Mouse (Mus musculus): ENCODE data around the gene Setd1b. TPM values are rescaled to one million over a fixed set of nuclear protein-coding genes. Genes with fewer than 3 reads are reported as not detected.

Setd1b gene
- polyA plus RNA-seq (2016; fragmentation: Nextera tagmentation; extraction: Ambion mirVana) = 8.1 TPM in 2 replicates

DNA sequence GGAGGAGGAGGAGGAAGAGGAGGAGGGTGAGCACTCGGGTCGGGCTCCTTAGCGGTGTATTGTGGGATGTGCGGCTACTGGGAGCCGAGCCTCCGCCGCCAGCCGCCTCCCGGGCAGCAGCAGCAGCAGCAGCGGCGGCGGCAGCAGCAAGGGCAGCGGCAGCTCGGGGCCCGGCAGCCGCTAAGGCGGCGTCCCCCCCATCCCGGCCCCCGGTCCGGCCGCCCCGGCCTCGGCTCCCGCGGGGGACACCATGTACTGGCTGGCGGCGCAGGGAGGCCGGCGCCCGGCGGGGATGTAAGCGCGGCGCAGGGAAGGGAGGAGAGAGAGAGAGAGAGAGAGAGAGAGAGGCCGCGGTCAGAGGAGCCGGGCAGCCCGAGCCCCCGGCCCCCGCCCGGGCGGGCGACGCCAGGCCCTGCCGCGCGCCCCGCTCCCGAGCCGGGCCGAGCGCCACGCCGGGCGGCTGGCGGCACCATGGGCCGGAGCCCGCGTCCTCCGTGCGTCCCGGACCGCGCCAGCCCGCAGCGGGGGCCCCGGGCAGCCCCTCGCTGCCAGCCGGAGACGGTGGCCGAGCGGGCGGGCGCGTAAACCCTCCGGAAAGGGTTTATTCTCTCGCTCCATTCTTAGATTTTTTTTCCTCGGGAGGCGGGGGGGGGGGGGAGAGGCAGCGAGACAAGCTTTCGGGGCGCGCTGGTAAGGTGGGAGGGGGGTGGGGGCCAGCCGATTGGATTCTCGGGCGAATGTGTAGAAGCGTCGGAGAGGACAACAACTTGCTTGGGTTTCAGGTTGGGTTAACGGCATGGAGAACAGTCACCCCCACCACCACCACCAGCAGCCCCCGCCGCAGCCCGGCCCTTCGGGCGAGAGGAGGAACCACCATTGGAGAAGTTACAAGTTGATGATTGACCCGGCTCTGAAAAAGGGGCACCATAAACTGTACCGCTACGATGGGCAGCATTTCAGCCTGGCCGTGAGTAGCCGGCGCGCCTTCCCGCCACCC, at the start of gene Setd1b:
Gene Setd1b (plus strand): TSS at position 33 of the 997 bp plus-strand sequence.
- Histone ChIP-seq H3K4me3 (peak within 1 kb of the TSS; percentile 99), H3K36me3 (replicated peaks) (peaks cover 33% of the 10 kb centered on the region), H3K27me3 (replicated peaks; ENCODE audit: low read depth, poor library complexity, severe bottlenecking) (no peaks in the 10 kb centered on the region), H3K4me1 (peaks cover 62% of the 10 kb centered on the region), H3K9me3 (no peaks in the 10 kb centered on the region), H3K27ac (replicated peaks) (peak within 1 kb of the TSS; percentile 100)
- DNase-seq (ENCODE audit: low spot score) = peak; percentile 78
- under 1% methylated on average over 92 of the region's 103 CpGs for WGBS

DNA sequence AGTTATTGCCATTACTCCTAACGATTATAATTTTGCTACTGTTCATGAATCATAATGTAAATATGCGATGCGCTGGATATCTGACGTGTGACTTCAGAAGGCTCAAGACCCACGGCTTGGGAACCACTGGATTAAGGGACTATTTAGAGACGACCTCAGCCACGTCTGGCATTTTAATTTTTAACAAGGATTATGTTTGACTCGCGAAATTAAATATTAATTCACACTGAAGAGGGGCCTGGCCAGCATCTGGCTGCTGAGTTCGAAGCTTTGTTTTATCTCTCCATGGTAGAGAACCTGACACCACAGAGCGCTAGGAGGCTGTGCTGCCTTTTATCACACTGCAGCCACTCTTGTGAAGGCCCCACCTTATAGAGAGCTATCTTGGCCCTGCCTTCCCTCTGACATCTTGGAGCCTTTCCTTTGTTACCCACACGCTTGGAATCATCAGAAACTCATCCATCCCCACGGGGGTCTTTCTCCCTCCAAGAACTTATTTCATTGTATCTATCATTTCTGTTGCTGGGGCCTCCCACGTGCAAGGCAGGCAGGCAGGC, 48.8 kb upstream of the Setd1b start:
- 85% methylated on average over 14 of the region's 14 CpGs for WGBS
- DNase-seq (ENCODE audit: low spot score) = no peak
- no peak overlapping the region for H3K27ac ChIP-seq (replicated peaks)
- H3K27me3 ChIP-seq (replicated peaks; ENCODE audit: low read depth, poor library complexity, severe bottlenecking) = no peaks in the 10 kb centered on the region
- H3K36me3 ChIP-seq (replicated peaks) = peaks cover 2% of the 10 kb centered on the region; the same call in 1 of the 2 replicates
- H3K4me1 ChIP-seq = peaks cover 6% of the 10 kb centered on the region
- no peak overlapping the region for H3K4me3 ChIP-seq
- H3K9me3 ChIP-seq = no peaks in the 10 kb centered on the region

DNA sequence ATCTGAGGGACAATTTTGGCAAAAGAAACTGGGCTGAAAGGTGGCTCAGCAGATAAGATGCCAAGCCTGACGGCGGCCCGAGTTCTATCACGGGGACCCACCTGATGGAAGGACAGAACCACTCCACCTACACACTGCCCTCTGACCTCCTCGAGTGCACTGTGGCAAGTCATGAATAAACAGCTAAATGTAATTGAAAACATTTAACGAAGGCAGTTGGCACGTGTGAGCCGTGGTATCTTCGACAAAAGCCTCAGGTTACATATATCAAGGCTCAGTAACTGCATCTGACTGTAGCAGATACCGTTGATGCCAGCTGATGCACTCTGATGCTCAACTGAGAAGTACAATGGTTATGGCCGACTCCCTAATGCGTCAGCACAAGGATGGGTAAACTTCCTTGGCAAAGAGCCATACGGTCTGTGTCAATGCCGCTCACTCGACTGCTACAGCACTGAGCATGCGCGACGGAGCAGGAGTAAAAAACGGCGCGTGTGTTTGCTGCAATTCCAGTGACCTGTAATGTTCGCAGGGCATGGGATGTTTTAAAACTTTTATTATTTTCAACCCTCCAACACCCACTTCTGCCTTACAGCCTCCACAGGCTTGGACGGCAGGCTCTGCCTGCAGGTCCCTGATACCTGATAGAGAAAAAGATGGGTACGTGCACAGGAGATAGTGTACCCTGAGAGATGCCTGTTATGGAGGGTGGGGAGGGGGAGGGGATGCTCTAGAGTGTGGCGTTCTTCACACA, 47.6 kb upstream of the Setd1b start:
- Histone ChIP-seq H3K4me3 (no peak overlapping the region), H3K27me3 (replicated peaks; ENCODE audit: low read depth, poor library complexity, severe bottlenecking) (no peaks in the 10 kb centered on the region), H3K27ac (replicated peaks) (no peak overlapping the region), H3K9me3 (no peaks in the 10 kb centered on the region), H3K4me1 (peaks cover 6% of the 10 kb centered on the region), H3K36me3 (replicated peaks) (peaks cover 6% of the 10 kb centered on the region)
- DNase-seq (ENCODE audit: low spot score) = no peak
- 90% methylated on average over 25 of the region's 25 CpGs for WGBS

DNA sequence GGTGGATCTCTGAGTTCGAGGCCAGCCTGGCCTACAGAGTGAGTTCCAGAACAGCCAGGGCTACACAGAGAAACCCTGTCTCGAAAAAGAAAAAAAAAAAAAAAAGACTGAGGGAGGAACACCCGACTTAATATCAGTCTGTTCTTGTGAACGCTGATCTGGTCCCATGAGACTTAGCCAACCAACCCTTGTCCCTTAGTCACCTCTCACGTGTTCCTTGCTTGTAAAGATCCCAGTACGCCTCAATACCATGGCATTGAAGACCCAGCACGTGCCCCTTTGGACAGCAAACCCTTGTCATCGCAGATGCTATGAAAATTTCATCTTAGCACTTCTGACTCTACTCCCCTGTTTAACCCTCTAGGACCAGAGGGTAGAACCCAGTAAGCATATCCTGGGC, 45.7 kb upstream of the Setd1b start:
- H3K9me3 ChIP-seq = no peaks in the 10 kb centered on the region
- no peaks in the 10 kb centered on the region for H3K27me3 ChIP-seq (replicated peaks; ENCODE audit: low read depth, poor library complexity, severe bottlenecking)
- no peak overlapping the region for H3K4me3 ChIP-seq
- H3K4me1 ChIP-seq = no peaks in the 10 kb centered on the region
- DNase-seq (ENCODE audit: low spot score) = no peak
- peaks cover 14% of the 10 kb centered on the region for H3K36me3 ChIP-seq (replicated peaks)
- no peak overlapping the region for H3K27ac ChIP-seq (replicated peaks)
- 90% methylated on average over 8 of the region's 8 CpGs for WGBS

DNA sequence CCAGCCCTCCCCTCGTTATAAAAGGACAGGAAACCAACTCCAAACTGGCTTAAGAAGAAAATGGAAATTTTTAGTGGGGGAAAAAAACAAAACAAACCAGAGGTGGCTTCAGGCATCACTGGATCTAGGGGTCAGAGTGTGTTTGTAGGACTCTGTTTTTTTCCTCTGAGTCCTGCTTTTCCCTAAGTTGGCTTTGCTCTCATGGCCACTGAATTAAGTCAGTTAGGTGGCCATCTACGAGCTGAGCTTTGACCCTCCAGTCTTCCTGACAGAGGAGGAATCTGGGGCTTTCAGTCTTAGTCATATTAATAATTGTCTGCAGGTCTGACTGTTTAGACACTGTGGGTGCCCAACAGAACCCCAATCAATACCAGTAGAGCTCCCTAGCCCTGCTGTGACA, 43.5 kb upstream of the Setd1b start:
- Histone ChIP-seq H3K27ac (replicated peaks) (no peak overlapping the region), H3K9me3 (no peaks in the 10 kb centered on the region), H3K36me3 (replicated peaks) (peaks cover 14% of the 10 kb centered on the region), H3K4me1 (peaks cover 9% of the 10 kb centered on the region), H3K27me3 (replicated peaks; ENCODE audit: low read depth, poor library complexity, severe bottlenecking) (no peaks in the 10 kb centered on the region), H3K4me3 (no peak overlapping the region)
- no peak for DNase-seq (ENCODE audit: low spot score)
- 82% methylated on average over 2 of the region's 2 CpGs for WGBS

DNA sequence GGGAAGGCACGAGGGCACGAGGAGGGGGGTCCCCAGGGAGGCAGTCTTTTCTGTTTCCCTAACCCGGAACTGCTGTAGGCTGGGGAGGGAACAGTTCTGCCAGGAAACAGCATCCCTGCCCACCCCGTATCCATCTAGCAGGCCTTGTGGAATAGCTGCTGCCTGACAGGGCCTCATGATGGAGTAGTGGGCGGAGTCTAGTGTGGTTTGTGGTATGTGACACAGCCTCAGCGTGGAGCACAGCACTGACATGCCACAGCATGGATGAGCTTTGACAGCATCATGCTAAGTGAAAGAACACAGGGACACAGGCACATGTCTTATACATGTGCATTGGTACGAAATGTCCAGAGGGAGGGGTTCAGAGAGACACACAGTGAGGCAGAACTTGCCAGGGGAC, 39.6 kb upstream of the Setd1b start:
- no peak overlapping the region for H3K27ac ChIP-seq (replicated peaks)
- no peak for DNase-seq (ENCODE audit: low spot score)
- H3K9me3 ChIP-seq = no peaks in the 10 kb centered on the region
- H3K4me1 ChIP-seq = peaks cover 12% of the 10 kb centered on the region
- 71% methylated on average over 7 of the region's 7 CpGs for whole genome bisulfite sequencing
- H3K4me3 ChIP-seq = no peak overlapping the region
- H3K27me3 ChIP-seq (replicated peaks; ENCODE audit: low read depth, poor library complexity, severe bottlenecking) = no peaks in the 10 kb centered on the region
- H3K36me3 ChIP-seq (replicated peaks) = peaks cover 17% of the 10 kb centered on the region

DNA sequence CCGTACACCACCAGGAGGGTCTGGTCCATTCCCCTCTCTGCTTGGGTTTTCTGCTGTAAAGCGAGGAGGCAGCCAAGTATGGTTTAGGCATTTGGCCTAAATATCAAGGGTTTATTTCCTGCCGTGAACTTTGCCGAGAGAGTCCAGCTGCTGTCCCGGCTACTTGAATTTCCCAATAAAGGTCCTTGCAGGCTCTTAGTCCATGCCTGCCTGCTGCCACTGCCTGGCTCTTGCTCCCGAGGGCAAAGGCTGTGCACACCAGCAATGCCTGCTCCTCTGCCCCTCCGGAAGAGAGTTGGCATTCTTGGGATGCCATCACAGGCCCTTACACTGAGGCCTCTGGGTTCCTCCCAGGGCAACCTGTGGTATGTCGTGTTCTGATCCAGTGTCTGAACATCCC, 38.4 kb upstream of the Setd1b start:
- Histone ChIP-seq H3K36me3 (replicated peaks) (peaks cover 14% of the 10 kb centered on the region), H3K9me3 (no peaks in the 10 kb centered on the region), H3K4me1 (peaks cover 12% of the 10 kb centered on the region), H3K27ac (replicated peaks) (0 out of 2 replicates have a peak overlapping the region, but pooled peaks have one; percentile 10), H3K27me3 (replicated peaks; ENCODE audit: low read depth, poor library complexity, severe bottlenecking) (no peaks in the 10 kb centered on the region), H3K4me3 (no peak overlapping the region)
- no peak for DNase-seq (ENCODE audit: low spot score)
- 74% methylated on average over 8 of the region's 8 CpGs for WGBS

DNA sequence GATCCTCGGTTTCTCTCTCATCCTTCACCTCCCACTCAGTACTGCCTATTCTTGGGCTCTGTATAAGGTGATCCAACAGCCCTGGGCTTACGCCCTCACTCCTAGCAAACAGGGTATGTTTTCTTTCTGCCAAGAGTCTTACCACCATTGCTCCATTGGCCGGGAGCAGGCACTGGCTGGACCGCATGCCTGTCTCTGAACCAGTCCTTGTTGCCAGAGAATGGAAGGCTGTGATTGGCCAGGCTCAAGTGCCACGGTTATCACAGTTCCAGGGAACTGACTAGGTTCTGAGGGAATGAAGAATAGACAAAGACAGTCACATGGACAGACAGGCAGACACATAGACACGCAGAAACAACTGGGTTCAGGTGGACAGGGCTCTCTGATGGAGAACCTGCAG, 37.2 kb upstream of the Setd1b start:
- Histone ChIP-seq H3K36me3 (replicated peaks) (peaks cover 7% of the 10 kb centered on the region), H3K4me3 (no peak overlapping the region), H3K27me3 (replicated peaks; ENCODE audit: low read depth, poor library complexity, severe bottlenecking) (no peaks in the 10 kb centered on the region), H3K4me1 (peaks cover 22% of the 10 kb centered on the region), H3K27ac (replicated peaks) (no peak overlapping the region), H3K9me3 (no peaks in the 10 kb centered on the region)
- 81% methylated on average over 6 of the region's 6 CpGs for WGBS
- no peak for DNase-seq (ENCODE audit: low spot score)

DNA sequence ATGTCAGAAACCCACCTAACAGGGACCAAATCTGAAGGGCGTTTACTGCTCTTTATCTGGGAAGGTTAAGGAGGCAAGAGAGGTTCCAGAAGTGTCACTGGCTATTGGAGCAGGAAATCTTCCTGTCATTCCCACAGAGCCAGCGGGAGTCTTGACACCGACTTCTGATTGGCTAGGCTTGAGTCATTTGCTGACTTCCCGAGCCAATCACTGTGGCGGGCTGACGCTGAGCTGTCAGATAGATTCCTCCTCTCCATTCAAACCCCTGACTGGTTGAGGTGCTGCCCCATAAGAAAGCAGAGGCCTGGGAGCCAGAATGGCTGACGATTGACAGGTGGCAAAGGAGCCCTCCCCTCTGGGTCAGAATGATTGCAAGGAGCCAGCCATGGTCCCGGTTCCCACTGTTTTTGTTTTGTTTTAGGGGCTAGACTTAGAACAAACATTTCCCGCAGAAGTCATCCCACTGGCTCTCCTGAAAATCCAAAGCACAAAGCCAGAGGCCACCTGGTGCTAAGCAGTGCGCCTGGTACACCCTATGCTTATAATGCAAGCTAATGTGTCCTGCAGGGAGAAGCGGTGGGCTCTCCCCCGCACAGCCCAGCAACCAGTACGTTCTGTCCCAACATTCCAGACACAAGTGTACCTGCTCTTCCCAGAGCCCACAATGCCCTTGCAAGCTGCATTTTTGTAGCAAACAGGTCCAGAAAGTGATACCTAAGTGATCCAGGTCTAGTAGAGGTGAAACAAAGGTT, 32.4 kb upstream of the Setd1b start:
- Histone ChIP-seq H3K9me3 (no peaks in the 10 kb centered on the region), H3K36me3 (replicated peaks) (peaks cover 3% of the 10 kb centered on the region; the same call in 1 of the 2 replicates), H3K27me3 (replicated peaks; ENCODE audit: low read depth, poor library complexity, severe bottlenecking) (no peaks in the 10 kb centered on the region), H3K4me3 (0 out of 2 replicates have a peak overlapping the region, but pooled peaks have one; percentile 11), H3K27ac (replicated peaks) (no peak overlapping the region), H3K4me1 (peaks cover 20% of the 10 kb centered on the region)
- peak; percentile 55 for DNase-seq (ENCODE audit: low spot score)
- WGBS = 35% methylated on average over 13 of the region's 13 CpGs

DNA sequence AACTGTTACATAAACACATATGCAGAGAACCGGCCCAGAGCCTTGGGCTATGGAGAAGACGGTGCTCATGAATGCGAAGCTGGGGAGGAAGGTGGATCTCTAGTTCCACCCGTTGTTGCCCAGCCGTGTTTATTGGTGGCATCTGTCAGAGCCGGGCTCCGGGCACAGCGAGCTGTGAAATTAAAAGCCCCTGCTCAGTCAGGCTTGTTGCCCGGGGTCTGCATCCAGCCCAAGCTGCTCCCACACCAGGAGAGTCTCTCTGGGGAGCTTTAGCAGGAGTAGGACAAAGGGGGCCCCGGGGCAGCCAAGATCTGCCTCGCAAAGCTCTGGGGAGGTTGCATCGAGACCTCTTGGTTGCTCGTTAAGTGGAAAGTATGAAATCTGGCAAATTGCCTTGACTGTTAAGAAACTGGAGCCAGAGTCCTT, 31.7 kb upstream of the Setd1b start:
- DNase-seq (ENCODE audit: low spot score) = no peak
- WGBS = 73% methylated on average over 13 of the region's 13 CpGs
- Histone ChIP-seq H3K36me3 (replicated peaks) (peaks cover 3% of the 10 kb centered on the region; the same call in 1 of the 2 replicates), H3K4me1 (peaks cover 20% of the 10 kb centered on the region), H3K27me3 (replicated peaks; ENCODE audit: low read depth, poor library complexity, severe bottlenecking) (no peaks in the 10 kb centered on the region), H3K4me3 (no peak overlapping the region), H3K9me3 (no peaks in the 10 kb centered on the region), H3K27ac (replicated peaks) (no peak overlapping the region; the same call in 1 of the 2 replicates)

DNA sequence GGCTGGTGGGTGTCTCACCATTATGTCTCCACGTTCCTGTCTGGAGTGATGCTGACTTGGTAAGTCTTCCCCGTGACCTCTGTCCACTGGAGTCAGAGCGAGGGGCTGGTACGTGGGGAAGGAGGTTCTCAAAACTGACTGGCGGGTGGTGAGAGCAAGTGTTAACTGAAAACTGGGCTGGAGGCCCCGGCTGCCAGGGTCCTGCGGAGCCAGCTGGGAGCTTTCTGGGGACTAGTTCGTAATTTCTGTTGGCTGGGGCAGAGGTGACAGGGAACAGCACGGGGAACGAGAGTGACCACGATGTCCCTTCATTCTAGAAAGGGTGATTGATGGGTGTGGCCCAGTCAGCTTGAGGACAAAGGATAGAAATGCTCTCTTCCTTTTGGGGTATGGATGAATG, 27.9 kb upstream of the Setd1b start:
- Histone ChIP-seq H3K4me3 (no peak overlapping the region), H3K27me3 (replicated peaks; ENCODE audit: low read depth, poor library complexity, severe bottlenecking) (no peaks in the 10 kb centered on the region), H3K36me3 (replicated peaks) (no peaks in the 10 kb centered on the region; the same call in 1 of the 2 replicates), H3K9me3 (no peaks in the 10 kb centered on the region), H3K27ac (replicated peaks) (no peak overlapping the region), H3K4me1 (peaks cover 22% of the 10 kb centered on the region)
- no peak for DNase-seq (ENCODE audit: low spot score)
- 72% methylated on average over 11 of the region's 11 CpGs for WGBS

DNA sequence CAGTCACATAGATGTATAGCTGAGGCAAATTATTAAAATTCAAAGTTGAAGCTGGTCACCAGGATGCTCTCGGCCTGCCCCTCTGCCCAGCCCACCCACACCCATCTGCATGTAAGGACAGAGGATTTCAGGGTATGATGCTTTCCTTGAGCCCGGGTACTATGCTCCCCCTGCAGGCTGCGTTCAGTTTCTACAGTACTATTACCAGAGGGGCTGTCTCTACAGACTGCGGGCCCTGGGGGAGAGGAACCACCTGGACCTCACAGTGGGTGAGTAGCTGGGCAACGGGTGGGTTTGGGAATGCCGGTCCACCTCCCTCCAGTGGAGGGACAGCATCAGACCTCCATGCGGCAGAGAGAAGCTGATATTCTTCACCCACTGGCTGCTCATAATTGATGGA, 27.1 kb upstream of the Setd1b start:
- H3K4me1 ChIP-seq = peaks cover 14% of the 10 kb centered on the region
- peak; percentile 43 for DNase-seq (ENCODE audit: low spot score)
- no peak overlapping the region for H3K27ac ChIP-seq (replicated peaks)
- H3K36me3 ChIP-seq (replicated peaks) = peaks cover 2% of the 10 kb centered on the region; the same call in 1 of the 2 replicates
- no peaks in the 10 kb centered on the region for H3K27me3 ChIP-seq (replicated peaks; ENCODE audit: low read depth, poor library complexity, severe bottlenecking)
- H3K9me3 ChIP-seq = no peaks in the 10 kb centered on the region
- 47% methylated on average over 7 of the region's 7 CpGs for WGBS
- H3K4me3 ChIP-seq = no peak overlapping the region

All from embryonic facial prominence, embryonic 10.5 days (tissue).